Comparison of ENCODE assay signal across 8 mouse cellular contexts in the genomic region with DNA sequence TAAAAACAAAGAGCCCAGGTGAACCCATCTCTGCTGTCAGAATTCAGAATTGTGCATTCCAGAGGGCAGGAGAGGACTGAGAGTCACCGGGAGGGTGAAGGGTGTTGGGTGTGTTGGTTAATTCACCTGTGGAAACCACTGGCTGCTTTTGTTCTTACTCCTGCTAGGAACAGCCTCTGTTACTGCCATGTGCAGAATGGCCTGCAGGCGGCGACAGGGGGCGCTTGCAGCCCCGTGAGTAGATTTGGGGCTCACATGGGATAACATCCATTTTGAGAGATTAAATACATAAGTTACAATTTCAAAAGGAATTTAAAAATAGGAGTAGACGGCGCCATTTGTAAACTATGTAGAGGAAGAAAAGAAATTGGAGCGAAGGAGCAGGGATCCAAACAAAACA. TPM values are rescaled to one million over a fixed set of nuclear protein-coding genes. Genes with fewer than 3 reads are reported as not detected.
DNase-seq lines count a peak whose midpoint lies in the region; TF ChIP-seq lines count a peak whose summit lies in the region.
"Had no signal": no experiment of that assay in that cellular context is flagged by ENCODE, and none has a peak within 500 bp of the region (broad histone marks: within the 10 kb centered on the region; RNA-seq: fewer than 3 reads in every experiment).

No protein-coding gene starts in this region.

- TF ChIP-seq CTCF in layer of hippocampus, adult 2 months (conservative IDR thresholded peaks at IDR 0.05): peak; percentile 67

- no peak overlapping the region for H3K27ac ChIP-seq in layer of hippocampus, adult 2 months
- H3K27ac ChIP-seq: stomach, embryonic 15.5 days had no signal

- DNase-seq in layer of hippocampus, adult 2 months (ENCODE audit: low spot score in 2 of 2): no peak
- DNase-seq in layer of hippocampus, postnatal 36 days: no peak
- peak; percentile 59 for DNase-seq in NIH3T3 (ENCODE audit: low read depth)
- DNase-seq in induced T-regulatory cell, adult 2 months (ENCODE audit: low read depth): peak; percentile 61
- peak; percentile 55 for DNase-seq in testis, postnatal 10 days (ENCODE audit: low spot score)
- no peak for DNase-seq in left cerebral cortex, adult 9 months (ENCODE audit: low spot score in 2 of 2)
- no peak for DNase-seq in frontal cortex, postnatal 36 days (ENCODE audit: low spot score in 2 of 2)

- H3K4me3 ChIP-seq in layer of hippocampus, adult 2 months: no peak overlapping the region
- H3K4me3 ChIP-seq: stomach, embryonic 15.5 days had no signal

RNA-seq across cellular contexts. Expression of gene Tnfsf14, which starts 13.6 kb away (rescaled TPM):
- total RNA-seq in layer of hippocampus, adult 2 months (2021): not detected
- total RNA-seq in layer of hippocampus, postnatal 36 days (2021): not detected

RNA-seq across cellular contexts. Expression of gene Cd70, which starts 30.8 kb away (rescaled TPM):
- total RNA-seq in layer of hippocampus, adult 2 months (2021): not detected
- under 1 TPM in 1 of 2 experiments, not detected in 1; 0.57 TPM for total RNA-seq in layer of hippocampus, postnatal 36 days (2021)

RNA-seq across cellular contexts. Expression of gene C3, which starts 47.6 kb away (rescaled TPM):
- total RNA-seq in layer of hippocampus, adult 2 months (2021): under 1 TPM; 0.97 to 0.98 TPM
- 1 to 10 TPM; 1.1 to 2.4 TPM for total RNA-seq in layer of hippocampus, postnatal 36 days (2021)

Comparison
In these comparisons a context has a peak if more than half of its experiments do, and no peak if none do; other contexts are left out.
1. DNase-seq: peak in NIH3T3 (single experiment), induced T-regulatory cell, adult 2 months (single experiment) and testis, postnatal 10 days (single experiment); none in layer of hippocampus, adult 2 months (0 of 2), layer of hippocampus, postnatal 36 days (0 of 2), left cerebral cortex, adult 9 months (0 of 2) and frontal cortex, postnatal 36 days (0 of 2).